ENCODE assay signal across 24 mouse cellular contexts in genomic region chr5:124219431-124219830, GRCm38 (mm10). TPM values are rescaled to one million over a fixed set of nuclear protein-coding genes. Genes with fewer than 3 reads are reported as not detected.
A peak's percentile ranks its signal among the peaks of the same experiment; 100 is the strongest.
DNase-seq lines count a peak whose midpoint lies in the region; ATAC-seq and TF ChIP-seq lines count a peak whose summit lies in the region.
"Had no signal": no experiment of that assay in that cellular context is flagged by ENCODE, and none has a peak within 500 bp of the region (broad histone marks: within the 10 kb centered on the region; RNA-seq: fewer than 3 reads in every experiment).

No protein-coding gene starts in this region.

- no peaks in the 10 kb centered on the region for H3K9me3 ChIP-seq in heart, embryonic 14.5 days (ENCODE audit: control insufficient read depth, low read length)
- no peaks in the 10 kb centered on the region for H3K9me3 ChIP-seq in heart, embryonic 11.5 days (replicated peaks; ENCODE audit: control insufficient read depth, low read length)
- H3K9me3 ChIP-seq: embryonic facial prominence, embryonic 10.5 days; hindbrain, embryonic 10.5 days; limb, embryonic 10.5 days; midbrain, embryonic 15.5 days had no signal

- no peak for TF ChIP-seq CTCF in layer of hippocampus, adult 2 months (conservative IDR thresholded peaks at IDR 0.05)

- no peak for DNase-seq in layer of hippocampus, adult 2 months (ENCODE audit: low spot score in 2 of 2)
- no peak for DNase-seq in layer of hippocampus, postnatal 14 days (ENCODE audit: low spot score in 2 of 2)
- peak; percentile 30 for DNase-seq in A20 (ENCODE audit: low read depth, low spot score)
- DNase-seq in B cell, adult 2 months, result peak; percentile 48 to 52
- no peak for DNase-seq in frontal cortex, postnatal 10 days (ENCODE audit: low spot score in 2 of 2)
- DNase-seq in T-cell, adult 2 months (ENCODE audit: low spot score), result no peak
- DNase-seq: adrenal gland, postnatal 36 days; cerebellum, adult 11 months; cerebellum, adult 9-11 months; forebrain, postnatal 0 days; kidney, adult 18-20 months; kidney, postnatal 4 days; layer of hippocampus, adult 9-11 months; liver; right cerebral cortex, adult 18-20 months; thymus, postnatal 25 days had no signal

- peaks cover 76 to 99% of the 10 kb centered on the region in 2 experiments for H3K4me1 ChIP-seq in heart, embryonic 14.5 days (ENCODE audit: control insufficient read depth in 2 of 2, insufficient read depth in 2 of 2, low read length in 2 of 2)
- peaks cover 67% of the 10 kb centered on the region for H3K4me1 ChIP-seq in heart, embryonic 11.5 days (ENCODE audit: control insufficient read depth, insufficient read depth, low read length)

- H3K27ac ChIP-seq in heart, embryonic 14.5 days (replicated peaks in 1 of 2; ENCODE audit: control insufficient read depth in 1 of 2, insufficient read depth in 1 of 2, low read depth in 2 of 2, low read length in 2 of 2), result peak overlapping the region; percentile 54 to 80
- H3K27ac ChIP-seq in heart, embryonic 11.5 days (ENCODE audit: low read depth, low read length), result no peak overlapping the region; the same call in 1 of the 2 replicates
- peak overlapping the region; percentile 98 for H3K27ac ChIP-seq in layer of hippocampus, adult 2 months
- H3K27ac ChIP-seq: embryonic facial prominence, embryonic 10.5 days; hindbrain, embryonic 10.5 days; limb, embryonic 10.5 days; macrophage; midbrain, embryonic 15.5 days had no signal

- ATAC-seq in heart, embryonic 14.5 days (ENCODE audit: insufficient number of reproducible peaks, insufficient read depth, low FRiP score, low read depth), result no peak
- ATAC-seq in heart, embryonic 11.5 days (replicated peaks; ENCODE audit: insufficient number of reproducible peaks, low FRiP score, low TSS enrichment), result no peak
- ATAC-seq: forebrain, postnatal 0 days; inflammation-experienced regulatory T-cells, adult 6 months; midbrain, embryonic 15.5 days had no signal

- no peaks in the 10 kb centered on the region for H3K27me3 ChIP-seq in heart, embryonic 14.5 days (ENCODE audit: control insufficient read depth, insufficient read depth, low read length)
- no peaks in the 10 kb centered on the region for H3K27me3 ChIP-seq in heart, embryonic 11.5 days (ENCODE audit: control insufficient read depth, insufficient read depth, low read length)
- H3K27me3 ChIP-seq: midbrain, embryonic 15.5 days had no signal

- 77% methylated on average over 10 of the region's 10 CpGs for WGBS in heart, embryonic 14.5 days
- 72% methylated on average over 10 of the region's 10 CpGs for WGBS in heart, embryonic 11.5 days (ENCODE audit: insufficient replicate concordance)

- H3K9ac ChIP-seq in heart, embryonic 14.5 days (ENCODE audit: low read length), result no peak overlapping the region
- H3K9ac ChIP-seq in heart, embryonic 11.5 days (ENCODE audit: low read depth, low read length), result no peak overlapping the region
- H3K9ac ChIP-seq: forebrain, postnatal 0 days; midbrain, embryonic 15.5 days had no signal

- peaks cover 15% of the 10 kb centered on the region for H3K36me3 ChIP-seq in heart, embryonic 14.5 days (ENCODE audit: control insufficient read depth, insufficient read depth, low read length)
- no peaks in the 10 kb centered on the region for H3K36me3 ChIP-seq in heart, embryonic 11.5 days (ENCODE audit: control insufficient read depth, insufficient read depth, low read length)
- H3K36me3 ChIP-seq: limb, embryonic 10.5 days; midbrain, embryonic 15.5 days had no signal

- peak overlapping the region; percentile 31; the same call in 1 of the 2 replicates for H3K4me2 ChIP-seq in heart, embryonic 14.5 days (ENCODE audit: low read length)
- no peak overlapping the region for H3K4me2 ChIP-seq in heart, embryonic 11.5 days
- H3K4me2 ChIP-seq: midbrain, embryonic 15.5 days had no signal

- H3K4me3 ChIP-seq in heart, embryonic 14.5 days (ENCODE audit: control insufficient read depth in 1 of 2, insufficient read depth in 1 of 2, low read depth in 1 of 2, low read length in 2 of 2), result no peak overlapping the region
- H3K4me3 ChIP-seq in heart, embryonic 11.5 days (ENCODE audit: low read depth, low read length), result no peak overlapping the region
- no peak overlapping the region for H3K4me3 ChIP-seq in layer of hippocampus, adult 2 months
- H3K4me3 ChIP-seq: embryonic facial prominence, embryonic 10.5 days; hindbrain, embryonic 10.5 days; limb, embryonic 10.5 days; midbrain, embryonic 15.5 days had no signal

RNA-seq across cellular contexts. Expression of gene Pitpnm2, which starts 30.1 kb away (rescaled TPM):
- 10.2 and 12.0 TPM in 2 replicates for polyA plus RNA-seq in heart, embryonic 14.5 days (2014; fragmentation: Nextera tagmentation; extraction: Ambion mirVana)
- 7.0 and 7.8 TPM in 2 replicates for polyA plus RNA-seq in heart, embryonic 11.5 days (2014; fragmentation: Nextera tagmentation; extraction: Ambion mirVana)
- 100 to 1,000 TPM; 379 to 394 TPM for total RNA-seq in layer of hippocampus, adult 2 months (2021)
- 100 to 1,000 TPM; 172 to 174 TPM for total RNA-seq in layer of hippocampus, postnatal 14 days (2021)

Comparison
In these comparisons a context has a peak if more than half of its experiments do, and no peak if none do; other contexts are left out.
1. DNase-seq: peak in A20 (single experiment) and B cell, adult 2 months (2 of 2); none in layer of hippocampus, adult 2 months (0 of 2), layer of hippocampus, postnatal 14 days (0 of 2), frontal cortex, postnatal 10 days (0 of 2) and T-cell, adult 2 months (single experiment).